8 mouse cellular contexts compared by ENCODE assay signal in the genomic region with DNA sequence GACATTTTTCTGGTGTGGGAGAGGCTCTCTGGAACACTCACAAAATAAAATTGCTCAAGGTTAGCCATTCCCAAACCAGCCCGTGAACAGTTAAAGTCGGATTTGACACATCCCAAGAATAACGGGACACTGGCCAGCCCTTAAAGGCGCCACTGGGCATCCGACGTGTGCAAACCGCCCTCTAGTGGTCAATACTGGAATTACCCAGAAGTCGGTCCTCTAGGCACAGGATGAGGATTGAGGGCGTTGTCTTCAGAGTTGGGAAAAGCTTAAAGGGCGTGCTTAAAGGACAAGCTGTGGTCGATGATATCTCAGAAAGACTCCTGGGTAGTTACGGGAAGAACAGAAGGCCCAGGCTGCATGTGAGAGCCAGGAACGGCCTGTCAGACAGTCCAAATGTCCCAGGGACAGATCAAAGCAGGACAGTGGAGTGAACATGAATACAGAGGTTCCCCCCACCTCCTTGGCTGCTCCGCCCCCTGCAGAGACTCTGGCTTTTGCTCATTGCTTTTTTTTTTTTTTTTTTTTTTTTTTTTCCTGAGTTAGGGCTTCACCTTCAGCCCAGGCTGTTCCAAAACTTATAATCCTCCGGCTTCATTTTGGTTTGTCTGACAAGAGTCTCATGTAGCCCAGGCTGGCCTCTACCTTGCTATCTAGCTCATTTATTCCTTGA.
A peak's percentile ranks its signal among the peaks of the same experiment; 100 is the strongest.
DNase-seq lines count a peak whose midpoint lies in the region; ATAC-seq and TF ChIP-seq lines count a peak whose summit lies in the region.

No protein-coding gene starts in this region.

- H3K4me1 ChIP-seq in kidney, postnatal 0 days (replicated peaks; ENCODE audit: insufficient read depth, low read length) = peaks cover 4% of the 10 kb centered on the region; the same call in 1 of the 2 replicates
- H3K4me1 ChIP-seq in liver, embryonic 12.5 days = peaks cover 59% of the 10 kb centered on the region

- H3K27ac ChIP-seq in kidney, postnatal 0 days = no peak overlapping the region
- no peak overlapping the region for H3K27ac ChIP-seq in liver, embryonic 12.5 days

- 9% methylated on average over 15 of the region's 15 CpGs for WGBS in kidney, postnatal 0 days
- WGBS in liver, embryonic 12.5 days (ENCODE audit: insufficient replicate concordance) = 6% methylated on average over 15 of the region's 15 CpGs

- no peaks in the 10 kb centered on the region for H3K27me3 ChIP-seq in kidney, postnatal 0 days (ENCODE audit: insufficient read depth, low read length)
- H3K27me3 ChIP-seq in liver, embryonic 12.5 days (replicated peaks) = 0 out of 2 replicates have a peak, but pooled peaks cover 9% of the 10 kb centered on the region

- peak; percentile 23 for ATAC-seq in granulocyte monocyte progenitor cell, adult 5-6 weeks (replicated peaks; ENCODE audit: poor library complexity, severe bottlenecking)
- no peak for ATAC-seq in kidney, postnatal 0 days (replicated peaks; ENCODE audit: low FRiP score, low read depth)
- peak; percentile 54 for ATAC-seq in liver, embryonic 12.5 days
- peak; percentile 52; the same call in 1 of the 2 replicates for ATAC-seq in neutrophil, adult 5-6 weeks (ENCODE audit: extremely low read depth, insufficient number of reproducible peaks, low FRiP score, poor library complexity, severe bottlenecking)

- no peak overlapping the region for H3K4me2 ChIP-seq in kidney, postnatal 0 days (ENCODE audit: low read length)
- H3K4me2 ChIP-seq in liver, embryonic 12.5 days = peak overlapping the region; percentile 33; the same call in 1 of the 2 replicates

- TF ChIP-seq CTCF in kidney, postnatal 0 days (IDR thresholded peaks at IDR 0.05; ENCODE audit: low read depth) = peak; percentile 99

- H3K9me3 ChIP-seq in kidney, postnatal 0 days (replicated peaks; ENCODE audit: low read length) = no peaks in the 10 kb centered on the region
- no peaks in the 10 kb centered on the region for H3K9me3 ChIP-seq in liver, embryonic 12.5 days (replicated peaks)

- no peaks in the 10 kb centered on the region for H3K36me3 ChIP-seq in kidney, postnatal 0 days (ENCODE audit: insufficient read depth, low read length)
- peaks cover 3% of the 10 kb centered on the region for H3K36me3 ChIP-seq in liver, embryonic 12.5 days

- no peak overlapping the region for H3K4me3 ChIP-seq in kidney, postnatal 0 days (replicated peaks; ENCODE audit: low read depth, low read length)
- no peak overlapping the region for H3K4me3 ChIP-seq in liver, embryonic 12.5 days

- peak; percentile 79 to 81 for DNase-seq in B cell, adult 2 months
- DNase-seq in adrenal gland, adult 18-20 months (ENCODE audit: low spot score in 2 of 2) = peak; percentile 80 to 81
- DNase-seq in embryo, embryonic 11.5 days (ENCODE audit: low read depth, low spot score) = peak; percentile 80
- DNase-seq in kidney, postnatal 0 days (ENCODE audit: low spot score) = peak; percentile 92
- peak; percentile 20 to 46 for DNase-seq in thymus, adult 18-20 months

- no peak overlapping the region for H3K9ac ChIP-seq in kidney, postnatal 0 days (ENCODE audit: low read depth, low read length)
- H3K9ac ChIP-seq in liver, embryonic 12.5 days = no peak overlapping the region

Comparison
In these comparisons a context has a peak if more than half of its experiments do, and no peak if none do; other contexts are left out.
1. DNase-seq: peak in every context shown above with its lines; median percentile 92 in kidney, postnatal 0 days; 80 in adrenal gland, adult 18-20 months; 80 in B cell, adult 2 months; 80 in embryo, embryonic 11.5 days; 33 in thymus, adult 18-20 months.